Mouse (Mus musculus) liver, embryonic 15.5 days (tissue): ENCODE results near the gene Rbpms2. TPM values are rescaled to one million over a fixed set of nuclear protein-coding genes. Genes with fewer than 3 reads are reported as not detected.

ENCODE experiments used
- ATAC-seq: fragments of 200-750 bp; cut with Nextera tagmentation; 2 replicates; pipeline ENCODE4 v1.8.0; 2017; ENCODE audit warnings: moderate number of reproducible peaks, mild to moderate bottlenecking, moderate library complexity; ENCODE audit not compliant: insufficient read depth
- H3K27ac ChIP-seq: fragments of 300-500 bp; sonication (generic); replicated peaks from 2 replicates; pipeline ENCODE4 v1.5.1; 2015; ENCODE audit warnings: mild to moderate bottlenecking, inconsistent platforms
- H3K27me3 ChIP-seq: fragments of 300-500 bp; sonication (generic); 2 replicates; pipeline ENCODE4 v1.6.1; 2015; ENCODE audit warnings: mild to moderate bottlenecking, inconsistent platforms
- H3K36me3 ChIP-seq: fragments of 300-500 bp; sonication (generic); replicated peaks from 2 replicates; pipeline ENCODE4 v1.6.1; 2015; ENCODE audit warnings: moderate library complexity, mild to moderate bottlenecking, inconsistent platforms
- H3K4me1 ChIP-seq: fragments of 300-500 bp; sonication (generic); replicated peaks from 2 replicates; pipeline ENCODE4 v1.6.1; 2015; ENCODE audit warnings: inconsistent platforms
- H3K4me2 ChIP-seq: fragments of 300-500 bp; sonication (generic); 2 replicates; pipeline ENCODE4 v1.6.1; 2015; ENCODE audit warnings: moderate library complexity, mild to moderate bottlenecking, inconsistent platforms
- H3K4me3 ChIP-seq: fragments of 300-500 bp; sonication (generic); replicated peaks from 2 replicates; pipeline ENCODE4 v1.5.1; 2015; ENCODE audit warnings: mild to moderate bottlenecking, inconsistent platforms
- H3K9ac ChIP-seq: fragments of 300-500 bp; sonication (generic); 2 replicates; pipeline ENCODE4 v1.6.1; 2015; ENCODE audit warnings: moderate library complexity, mild to moderate bottlenecking, inconsistent platforms
- H3K9me3 ChIP-seq: fragments of 300-500 bp; sonication (generic); replicated peaks from 2 replicates; pipeline ENCODE4 v1.6.1; 2016; ENCODE audit warnings: inconsistent platforms
- WGBS: fragments of 180-500 bp; shearing (Covaris S2); methylation state at CpG from one replicate; pipeline ENCODE4 v1.1.7; 2015; ENCODE audit warnings: mixed read lengths; ENCODE audit not compliant: insufficient replicate concordance; 5-methylcytosine and 5-hydroxymethylcytosine counted together
- polyA plus RNA-seq: library from polyadenylated mRNA; unstranded; fragments of >200 nt; fragmentation: Nextera tagmentation; extraction: Ambion mirVana; gene quantifications from 2 replicates; pipeline ENCODE4 v1.2.1, GENCODE M21; 2015

The Rbpms2 gene
- polyA plus RNA-seq, 1 experiment from 2014 or later, result 11.3 TPM

- Histone ChIP-seq H3K4me3 (no peak overlapping the region), H3K4me1 (peaks cover 11% of the 10 kb centered on the region), H3K4me2 (no peak overlapping the region), H3K27ac (no peak overlapping the region), H3K36me3 (peaks cover 77% of the 10 kb centered on the region), H3K9me3 (no peaks in the 10 kb centered on the region), H3K9ac (no peak overlapping the region), H3K27me3 (no peaks in the 10 kb centered on the region)
- WGBS, result 70% methylated on average over 7 of the region's 7 CpGs
- ATAC-seq, result no peak
Measured at GRCm38 (mm10) chr9:65697356-65697755, 67.9 kb downstream of the Rbpms2 start.

GRCm38 (mm10) chr9:65697992-65698391, 68.5 kb downstream of the Rbpms2 start:
- Histone ChIP-seq H3K9ac (no peak overlapping the region), H3K27ac (no peak overlapping the region), H3K4me1 (peaks cover 7% of the 10 kb centered on the region), H3K4me3 (no peak overlapping the region), H3K27me3 (no peaks in the 10 kb centered on the region), H3K36me3 (peaks cover 83% of the 10 kb centered on the region), H3K9me3 (no peaks in the 10 kb centered on the region), H3K4me2 (no peak overlapping the region)
- no peak for ATAC-seq

- Histone ChIP-seq H3K9me3 (no peaks in the 10 kb centered on the region), H3K4me3 (no peak overlapping the region), H3K9ac (no peak overlapping the region), H3K27ac (no peak overlapping the region), H3K4me1 (no peaks in the 10 kb centered on the region), H3K27me3 (no peaks in the 10 kb centered on the region), H3K36me3 (peaks cover 79% of the 10 kb centered on the region), H3K4me2 (no peak overlapping the region)
- 41% methylated on average over 6 of the region's 6 CpGs for WGBS
- ATAC-seq, result no peak
Measured at GRCm38 (mm10) chr9:65700504-65700903, 71.1 kb downstream of the Rbpms2 start.

- Histone ChIP-seq H3K9me3 (no peaks in the 10 kb centered on the region), H3K9ac (no peak overlapping the region), H3K4me2 (no peak overlapping the region), H3K4me1 (no peaks in the 10 kb centered on the region), H3K4me3 (no peak overlapping the region), H3K27ac (no peak overlapping the region), H3K27me3 (no peaks in the 10 kb centered on the region), H3K36me3 (peaks cover 62% of the 10 kb centered on the region)
- WGBS, result 86% methylated on average over 9 of the region's 9 CpGs
- no peak for ATAC-seq
Measured at GRCm38 (mm10) chr9:65702286-65702685, 72.8 kb downstream of the Rbpms2 start.

- no peaks in the 10 kb centered on the region for H3K27me3 ChIP-seq
- H3K4me1 ChIP-seq, result no peaks in the 10 kb centered on the region
- no peak for ATAC-seq
- H3K4me2 ChIP-seq, result no peak overlapping the region
- H3K27ac ChIP-seq, result no peak overlapping the region
- peaks cover 56% of the 10 kb centered on the region for H3K36me3 ChIP-seq
- WGBS, result 84% methylated on average over 7 of the region's 7 CpGs
- H3K9ac ChIP-seq, result no peak overlapping the region
- no peaks in the 10 kb centered on the region for H3K9me3 ChIP-seq
- no peak overlapping the region for H3K4me3 ChIP-seq
Measured at GRCm38 (mm10) chr9:65703241-65703640, 73.8 kb downstream of the Rbpms2 start.

GRCm38 (mm10) chr9:65703926-65704595, 74.6 kb downstream of the Rbpms2 start:
- Histone ChIP-seq H3K27ac (no peak overlapping the region), H3K4me3 (no peak overlapping the region), H3K9me3 (no peaks in the 10 kb centered on the region), H3K27me3 (no peaks in the 10 kb centered on the region), H3K4me2 (no peak overlapping the region), H3K9ac (no peak overlapping the region), H3K36me3 (peaks cover 49% of the 10 kb centered on the region), H3K4me1 (no peaks in the 10 kb centered on the region)
- 85% methylated on average over 24 of the region's 24 CpGs for WGBS
- ATAC-seq, result no peak

Other genes with a start within 250 kb of the Rbpms2 start
- 0.18 and 0.24 TPM in 2 replicates for gene Kbtbd13, start 238.0 kb upstream of the Rbpms2 start, polyA plus RNA-seq
- 0.10 and 0.23 TPM in 2 replicates for gene Rasl12, start 231.1 kb upstream of the Rbpms2 start, polyA plus RNA-seq
- 0.17 TPM in 1 of 2 replicates, not detected in the other for gene Slc51b, start 206.7 kb upstream of the Rbpms2 start, polyA plus RNA-seq
- gene Mtfmt, start 193.9 kb upstream of the Rbpms2 start, polyA plus RNA-seq, result 6.2 and 6.7 TPM in 2 replicates
- gene Spg21, start 168.7 kb upstream of the Rbpms2 start, polyA plus RNA-seq, result 24.1 and 30.0 TPM in 2 replicates
- gene Ankdd1a, start 109.5 kb upstream of the Rbpms2 start, polyA plus RNA-seq, result 0.09 TPM in 1 of 2 replicates, not detected in the other
- gene Plekho2, start 49.6 kb upstream of the Rbpms2 start, polyA plus RNA-seq, result 27.0 and 27.3 TPM in 2 replicates
- 10.0 and 13.2 TPM in 2 replicates for gene Pif1, start 42.5 kb upstream of the Rbpms2 start, polyA plus RNA-seq
- gene Oaz2, start 38.4 kb downstream of the Rbpms2 start, polyA plus RNA-seq, result 48.8 and 51.7 TPM in 2 replicates
- gene Zfp609, start 197.9 kb downstream of the Rbpms2 start, polyA plus RNA-seq, result 1.6 and 2.0 TPM in 2 replicates